In genomic region chr14:103536334-103536733, GRCm38 (mm10) we compare ENCODE assay signal across 13 mouse cellular contexts. TPM values are rescaled to one million over a fixed set of nuclear protein-coding genes. Genes with fewer than 3 reads are reported as not detected.
DNase-seq lines count a peak whose midpoint lies in the region; ATAC-seq and TF ChIP-seq lines count a peak whose summit lies in the region.
"Had no signal": no experiment of that assay in that cellular context is flagged by ENCODE, and none has a peak within 500 bp of the region (broad histone marks: within the 10 kb centered on the region; RNA-seq: fewer than 3 reads in every experiment).

No protein-coding gene starts in this region.

- H3K36me3 ChIP-seq in limb, embryonic 11.5 days (ENCODE audit: control insufficient read depth, insufficient read depth, low read length): no peaks in the 10 kb centered on the region
- H3K36me3 ChIP-seq in limb, embryonic 10.5 days: no peaks in the 10 kb centered on the region
- H3K36me3 ChIP-seq in MEL (ENCODE audit: control insufficient read depth in 1 of 2, insufficient read depth in 2 of 2, low read length in 2 of 2) (no peaks in the 10 kb centered on the region), myocyte (ENCODE audit: control insufficient read depth, insufficient read depth) (no peaks in the 10 kb centered on the region)
- no peaks in the 10 kb centered on the region for H3K36me3 ChIP-seq in forebrain, embryonic 11.5 days (ENCODE audit: control insufficient read depth, insufficient read depth, low read length)
- H3K36me3 ChIP-seq: intestine, embryonic 15.5 days; limb, embryonic 15.5 days; lung, embryonic 15.5 days; midbrain, embryonic 12.5 days had no signal

- no peak overlapping the region for H3K4me2 ChIP-seq in limb, embryonic 11.5 days (ENCODE audit: low read depth, severe bottlenecking)
- H3K4me2 ChIP-seq in myocyte (ENCODE audit: low read depth): no peak overlapping the region
- H3K4me2 ChIP-seq in forebrain, embryonic 11.5 days (ENCODE audit: low read depth, low read length, severe bottlenecking): no peak overlapping the region
- H3K4me2 ChIP-seq: intestine, embryonic 15.5 days; limb, embryonic 15.5 days; lung, embryonic 15.5 days; midbrain, embryonic 12.5 days had no signal

- no peak for TF ChIP-seq CTCF in MEL (IDR thresholded peaks at IDR 0.05 in 2 of 3, conservative IDR thresholded peaks at IDR 0.05 in 1 of 3; ENCODE audit: control insufficient read depth in 1 of 3, insufficient read depth in 1 of 3, low read depth in 2 of 3, low read length in 3 of 3, poor library complexity in 1 of 3, severe bottlenecking in 1 of 3)

- no peak overlapping the region for H3K4me3 ChIP-seq in limb, embryonic 11.5 days (ENCODE audit: low read depth, low read length)
- no peak overlapping the region for H3K4me3 ChIP-seq in limb, embryonic 10.5 days
- no peak overlapping the region for H3K4me3 ChIP-seq in MEL (ENCODE audit: control insufficient read depth in 1 of 2, insufficient read depth in 1 of 2, low read depth in 2 of 2, low read length in 2 of 2)
- H3K4me3 ChIP-seq in myocyte: no peak overlapping the region
- H3K4me3 ChIP-seq in forebrain, embryonic 11.5 days (ENCODE audit: low read depth, low read length): no peak overlapping the region
- H3K4me3 ChIP-seq: heart, adult 2 months; intestine, embryonic 15.5 days; limb, embryonic 15.5 days; lung, embryonic 15.5 days; midbrain, embryonic 12.5 days had no signal

- peak; percentile 60 for DNase-seq in limb, embryonic 11.5 days (ENCODE audit: low spot score)
- no peak for DNase-seq in limb, embryonic 10.5 days (ENCODE audit: low spot score)
- peak; percentile 45 for DNase-seq in MEL (ENCODE audit: low read depth, low spot score)
- peak; percentile 26 for DNase-seq in embryo, embryonic 11.5 days (ENCODE audit: low read depth, low spot score)
- no peak for DNase-seq in forebrain, embryonic 11.5 days (ENCODE audit: low spot score)
- DNase-seq in heart, adult 8-10 months (ENCODE audit: low spot score): no peak
- DNase-seq: heart, adult 2 months had no signal

- no peaks in the 10 kb centered on the region for H3K4me1 ChIP-seq in limb, embryonic 11.5 days (ENCODE audit: control insufficient read depth, insufficient read depth, low read length)
- no peaks in the 10 kb centered on the region for H3K4me1 ChIP-seq in limb, embryonic 10.5 days
- H3K4me1 ChIP-seq in MEL (ENCODE audit: control insufficient read depth in 1 of 2, insufficient read depth in 2 of 2, low read length in 2 of 2): no peaks in the 10 kb centered on the region
- no peaks in the 10 kb centered on the region for H3K4me1 ChIP-seq in forebrain, embryonic 11.5 days (replicated peaks; ENCODE audit: control insufficient read depth, insufficient read depth, low read length)
- H3K4me1 ChIP-seq: intestine, embryonic 15.5 days; limb, embryonic 15.5 days; lung, embryonic 15.5 days; midbrain, embryonic 12.5 days had no signal

- no peak for TF ChIP-seq RAD21 in MEL (IDR thresholded peaks at IDR 0.05; ENCODE audit: low read depth, low read length)

- no peaks in the 10 kb centered on the region for H3K27me3 ChIP-seq in limb, embryonic 11.5 days (ENCODE audit: control insufficient read depth, insufficient read depth, low read length)
- no peaks in the 10 kb centered on the region for H3K27me3 ChIP-seq in limb, embryonic 10.5 days (ENCODE audit: low read depth, poor library complexity, severe bottlenecking)
- H3K27me3 ChIP-seq in MEL (ENCODE audit: control insufficient read depth in 1 of 2, insufficient read depth in 2 of 2, low read length in 2 of 2): no peaks in the 10 kb centered on the region
- H3K27me3 ChIP-seq in myocyte (ENCODE audit: control insufficient read depth, insufficient read depth, insufficient read length): no peaks in the 10 kb centered on the region
- H3K27me3 ChIP-seq in forebrain, embryonic 11.5 days (ENCODE audit: control insufficient read depth, insufficient read depth, low read length): no peaks in the 10 kb centered on the region
- H3K27me3 ChIP-seq: intestine, embryonic 15.5 days; limb, embryonic 15.5 days; lung, embryonic 15.5 days; midbrain, embryonic 12.5 days had no signal

- ATAC-seq in limb, embryonic 11.5 days (ENCODE audit: insufficient number of reproducible peaks, low FRiP score, low TSS enrichment, low read depth): no peak
- ATAC-seq in forebrain, embryonic 11.5 days (replicated peaks; ENCODE audit: low FRiP score): no peak
- ATAC-seq: intestine, embryonic 15.5 days had no signal

- H3K9me3 ChIP-seq in limb, embryonic 11.5 days (ENCODE audit: control insufficient read depth, low read length): no peaks in the 10 kb centered on the region
- no peaks in the 10 kb centered on the region for H3K9me3 ChIP-seq in limb, embryonic 10.5 days (replicated peaks)
- H3K9me3 ChIP-seq in MEL (replicated peaks; ENCODE audit: insufficient read depth, low read length): no peaks in the 10 kb centered on the region
- no peaks in the 10 kb centered on the region for H3K9me3 ChIP-seq in forebrain, embryonic 11.5 days (ENCODE audit: control insufficient read depth, low read length)
- H3K9me3 ChIP-seq: intestine, embryonic 15.5 days; limb, embryonic 15.5 days; lung, embryonic 15.5 days; midbrain, embryonic 12.5 days had no signal

- no peak for TF ChIP-seq POLR2A in MEL (IDR thresholded peaks at IDR 0.05; ENCODE audit: control insufficient read depth in 1 of 2, insufficient read depth in 1 of 2, low read depth in 1 of 2, low read length in 2 of 2, poor library complexity in 1 of 2)
- no peak for TF ChIP-seq POLR2A in myocyte (IDR thresholded peaks at IDR 0.05; ENCODE audit: insufficient read length, low read depth)

- H3K27ac ChIP-seq in limb, embryonic 11.5 days (replicated peaks; ENCODE audit: low read depth, low read length): no peak overlapping the region
- H3K27ac ChIP-seq in limb, embryonic 10.5 days: no peak overlapping the region
- H3K27ac ChIP-seq in MEL (ENCODE audit: control insufficient read depth, low read depth, low read length): no peak overlapping the region
- H3K27ac ChIP-seq in forebrain, embryonic 11.5 days (ENCODE audit: low read depth, low read length): no peak overlapping the region
- H3K27ac ChIP-seq: heart, adult 2 months; intestine, embryonic 15.5 days; limb, embryonic 15.5 days; lung, embryonic 15.5 days; midbrain, embryonic 12.5 days had no signal

- 40% methylated on average over 10 of the region's 10 CpGs for WGBS in limb, embryonic 11.5 days
- WGBS in limb, embryonic 10.5 days: 42% methylated on average over 10 of the region's 10 CpGs
- WGBS in forebrain, embryonic 11.5 days: 43% methylated on average over 10 of the region's 10 CpGs

- TF ChIP-seq EP300 in MEL (IDR thresholded peaks at IDR 0.05; ENCODE audit: low read depth in 1 of 2, low read length in 2 of 2): no peak

- H3ac ChIP-seq in myocyte (ENCODE audit: control insufficient read depth, insufficient read length): no peak overlapping the region

- H3K79me2 ChIP-seq in MEL (ENCODE audit: control insufficient read depth, insufficient read depth, low read length, poor library complexity): no peaks in the 10 kb centered on the region
- H3K79me2 ChIP-seq in myocyte (ENCODE audit: control insufficient read depth, insufficient read depth): no peaks in the 10 kb centered on the region

- H3K9ac ChIP-seq in limb, embryonic 11.5 days (ENCODE audit: low read length): no peak overlapping the region
- no peak overlapping the region for H3K9ac ChIP-seq in MEL (ENCODE audit: control insufficient read depth, low read depth, low read length, poor library complexity, severe bottlenecking)
- no peak overlapping the region for H3K9ac ChIP-seq in forebrain, embryonic 11.5 days (ENCODE audit: low read length)
- H3K9ac ChIP-seq: intestine, embryonic 15.5 days; limb, embryonic 15.5 days; lung, embryonic 15.5 days; midbrain, embryonic 12.5 days had no signal

TF ChIP-seq in MEL, 35 proteins besides CTCF, POLR2A, EP300 and RAD21:
- TF ChIP-seq ZC3H11A (IDR thresholded peaks at IDR 0.05; ENCODE audit: low read depth, low read length) (no peak), NRF1 (IDR thresholded peaks at IDR 0.05; ENCODE audit: insufficient read depth, low read depth, low read length, poor library complexity, severe bottlenecking) (no peak), POLR2AphosphoS5 (IDR thresholded peaks at IDR 0.05; ENCODE audit: borderline replicate concordance, low read depth, low read length) (no peak), GATA1 (IDR thresholded peaks at IDR 0.05; ENCODE audit: low read depth, low read length) (no peak), KAT2A (conservative IDR thresholded peaks at IDR 0.05; ENCODE audit: low read depth, low read length) (no peak), MYC (IDR thresholded peaks at IDR 0.05; ENCODE audit: low read depth, low read length) (no peak), TAL1 (IDR thresholded peaks at IDR 0.05; ENCODE audit: low read length) (no peak)

TF ChIP-seq in myocyte, 11 proteins besides CTCF, POLR2A, EP300 and RAD21:
- TF ChIP-seq REST (IDR thresholded peaks at IDR 0.05; ENCODE audit: insufficient read depth, insufficient read length): peak; percentile 54
- TF ChIP-seq MYOD1 (IDR thresholded peaks at IDR 0.05; ENCODE audit: control insufficient read depth in 1 of 3, insufficient read length in 2 of 3, low read depth in 2 of 3): no peak

RNA-seq across cellular contexts. Expression of gene Scel, which starts 23.2 kb away (rescaled TPM):
- 0.10 and 0.21 TPM in 2 replicates for polyA plus RNA-seq in limb, embryonic 11.5 days (2014; fragmentation: Nextera tagmentation; extraction: Ambion mirVana)
- 0.09 TPM in 1 of 2 replicates, not detected in the other for polyA plus RNA-seq in limb, embryonic 10.5 days (2016; fragmentation: Nextera tagmentation; extraction: Ambion mirVana)
- not detected in 2 replicates for total RNA-seq in MEL (2012; rRNA removed)
- polyA plus RNA-seq in MEL (2012; ENCODE audit: insufficient read depth in 1 of 2, insufficient read length in 2 of 2, low read depth in 1 of 2, low replicate concordance in 2 of 2, missing spikeins in 1 of 2) (not detected), myocyte (2012; fragmentation: generic; extraction: Trizol) (not detected)
- polyA plus RNA-seq in forebrain, embryonic 11.5 days (2014; fragmentation: Nextera tagmentation; extraction: Ambion mirVana): 0.47 and 0.91 TPM in 2 replicates
- under 1 TPM; 0.11 to 0.84 (median 0.48) TPM for total RNA-seq in heart, adult 8-10 months (2022)
- polyA plus RNA-seq: large intestine, adult 2 months had no signal

Comparison
In these comparisons a context has a peak if more than half of its experiments do, and no peak if none do; other contexts are left out.
1. DNase-seq: peak in limb, embryonic 11.5 days (single experiment), MEL (single experiment) and embryo, embryonic 11.5 days (single experiment); none in limb, embryonic 10.5 days (single experiment), forebrain, embryonic 11.5 days (single experiment) and heart, adult 8-10 months (single experiment).